Comparison of ENCODE assay signal across 18 mouse cellular contexts in genomic region chr3:127451741-127452140, GRCm38 (mm10). TPM values are rescaled to one million over a fixed set of nuclear protein-coding genes. Genes with fewer than 3 reads are reported as not detected.
DNase-seq lines count a peak whose midpoint lies in the region; ATAC-seq and TF ChIP-seq lines count a peak whose summit lies in the region.
"Had no signal": no experiment of that assay in that cellular context is flagged by ENCODE, and none has a peak within 500 bp of the region (broad histone marks: within the 10 kb centered on the region; RNA-seq: fewer than 3 reads in every experiment).

No protein-coding gene starts in this region.

- H3K9me3 ChIP-seq in heart, embryonic 11.5 days (replicated peaks; ENCODE audit: control insufficient read depth, low read length): no peaks in the 10 kb centered on the region
- no peaks in the 10 kb centered on the region for H3K9me3 ChIP-seq in heart, embryonic 16.5 days (replicated peaks; ENCODE audit: control insufficient read depth, low read length)
- H3K9me3 ChIP-seq: embryonic facial prominence, embryonic 13.5 days; forebrain, embryonic 10.5 days; limb, embryonic 13.5 days; liver, embryonic 13.5 days had no signal

- no peak for TF ChIP-seq POLR2A in heart, adult 2 months (IDR thresholded peaks at IDR 0.05; ENCODE audit: insufficient read depth, low read depth, low read length)

- no peak overlapping the region for H3K9ac ChIP-seq in heart, embryonic 11.5 days (ENCODE audit: low read depth, low read length)
- H3K9ac ChIP-seq in heart, embryonic 16.5 days (ENCODE audit: low read length): no peak overlapping the region
- H3K9ac ChIP-seq in heart, adult 2 months (ENCODE audit: low read depth, low read length): no peak overlapping the region
- H3K9ac ChIP-seq: embryonic facial prominence, embryonic 13.5 days; forebrain, postnatal 0 days; limb, embryonic 13.5 days; liver, embryonic 13.5 days had no signal

- H3K27ac ChIP-seq in heart, embryonic 11.5 days (ENCODE audit: low read depth, low read length): no peak overlapping the region
- no peak overlapping the region for H3K27ac ChIP-seq in heart, embryonic 16.5 days (ENCODE audit: low read length)
- no peak overlapping the region for H3K27ac ChIP-seq in heart, adult 2 months
- H3K27ac ChIP-seq: embryonic facial prominence, embryonic 13.5 days; forebrain, embryonic 10.5 days; kidney, postnatal 0 days; limb, embryonic 13.5 days; liver, embryonic 13.5 days had no signal

- WGBS in heart, embryonic 11.5 days (ENCODE audit: insufficient replicate concordance): 28% methylated on average over 9 of the region's 9 CpGs
- 35% methylated on average over 9 of the region's 9 CpGs for WGBS in heart, embryonic 16.5 days
- 54% methylated on average over 9 of the region's 9 CpGs for WGBS in heart, adult 2 months

- no peak for ATAC-seq in heart, embryonic 11.5 days (replicated peaks; ENCODE audit: insufficient number of reproducible peaks, low FRiP score, low TSS enrichment)
- ATAC-seq in heart, embryonic 16.5 days (replicated peaks; ENCODE audit: extremely low read depth, insufficient read depth, low FRiP score): no peak
- ATAC-seq: CD4-positive, CD25-positive, alpha-beta regulatory T cell, adult 4 months; hindbrain, embryonic 16.5 days had no signal

- no peaks in the 10 kb centered on the region for H3K27me3 ChIP-seq in heart, embryonic 11.5 days (ENCODE audit: control insufficient read depth, insufficient read depth, low read length)
- no peaks in the 10 kb centered on the region for H3K27me3 ChIP-seq in heart, embryonic 16.5 days (ENCODE audit: control insufficient read depth, insufficient read depth, low read length)
- H3K27me3 ChIP-seq in heart, adult 2 months (ENCODE audit: control insufficient read depth, insufficient read depth, low read length): no peaks in the 10 kb centered on the region
- H3K27me3 ChIP-seq: embryonic facial prominence, embryonic 13.5 days; limb, embryonic 13.5 days; liver, embryonic 13.5 days had no signal

- no peak overlapping the region for H3K4me3 ChIP-seq in heart, embryonic 11.5 days (ENCODE audit: low read depth, low read length)
- H3K4me3 ChIP-seq in heart, embryonic 16.5 days (ENCODE audit: low read length): no peak overlapping the region
- H3K4me3 ChIP-seq in heart, adult 2 months: no peak overlapping the region
- H3K4me3 ChIP-seq: embryonic facial prominence, embryonic 13.5 days; forebrain, embryonic 10.5 days; limb, embryonic 13.5 days; liver, embryonic 13.5 days had no signal

- no peak for TF ChIP-seq EP300 in heart, adult 2 months (IDR thresholded peaks at IDR 0.05; ENCODE audit: insufficient read depth, low read depth, low read length)

- peaks cover 3% of the 10 kb centered on the region; the same call in 1 of the 2 replicates for H3K4me1 ChIP-seq in heart, embryonic 11.5 days (ENCODE audit: control insufficient read depth, insufficient read depth, low read length)
- H3K4me1 ChIP-seq in heart, embryonic 16.5 days (ENCODE audit: control insufficient read depth, insufficient read depth, low read length): no peaks in the 10 kb centered on the region
- no peaks in the 10 kb centered on the region for H3K4me1 ChIP-seq in heart, adult 2 months (ENCODE audit: control insufficient read depth, insufficient read depth, low read length)
- H3K4me1 ChIP-seq: embryonic facial prominence, embryonic 13.5 days; forebrain, embryonic 10.5 days; limb, embryonic 13.5 days; liver, embryonic 13.5 days had no signal

- H3K79me2 ChIP-seq in heart, adult 2 months (replicated peaks; ENCODE audit: control insufficient read depth, insufficient read depth, low read length): no peaks in the 10 kb centered on the region

- no peak for TF ChIP-seq CTCF in heart, adult 2 months (IDR thresholded peaks at IDR 0.05)

- DNase-seq in heart, postnatal 25 days (ENCODE audit: low spot score): no peak
- DNase-seq in heart, adult 2 months: no peak
- DNase-seq in ES-CJ7 (ENCODE audit: low read depth, low spot score): peak; percentile 40
- peak; percentile 70 for DNase-seq in ZHBTc4 (ENCODE audit: low read depth, low spot score)
- DNase-seq in thymus, postnatal 4 days: no peak
- DNase-seq: kidney, adult 2 months; liver, embryonic 13.5 days; lung, adult 18-20 months had no signal

- no peaks in the 10 kb centered on the region for H3K36me3 ChIP-seq in heart, embryonic 11.5 days (ENCODE audit: control insufficient read depth, insufficient read depth, low read length)
- no peaks in the 10 kb centered on the region for H3K36me3 ChIP-seq in heart, embryonic 16.5 days (ENCODE audit: control insufficient read depth, insufficient read depth)
- no peaks in the 10 kb centered on the region; the same call in 1 of the 2 replicates for H3K36me3 ChIP-seq in heart, adult 2 months (ENCODE audit: control insufficient read depth, insufficient read depth, low read length)
- H3K36me3 ChIP-seq: embryonic facial prominence, embryonic 13.5 days; forebrain, embryonic 10.5 days; limb, embryonic 13.5 days; liver, embryonic 13.5 days had no signal

- intact Hi-C loops in heart, postnatal 25 days (cut with DNase I): loop anchor here (2.0 to 10.0 kb wide), 2 partner anchors 97 to 267 kb away; no protein-coding TSS in a partner anchor
- intact Hi-C loops in heart, adult 2 months (cut with DNase I): loop anchor here (2.0 to 10.0 kb wide), 3 partner anchors 97 to 267 kb away; no protein-coding TSS in a partner anchor

- peak overlapping the region; percentile 25; the same call in 1 of the 2 replicates for H3K4me2 ChIP-seq in heart, embryonic 11.5 days
- H3K4me2 ChIP-seq in heart, embryonic 16.5 days (ENCODE audit: low read depth, low read length): peak overlapping the region; percentile 18; the same call in 1 of the 2 replicates
- H3K4me2 ChIP-seq: embryonic facial prominence, embryonic 13.5 days; limb, embryonic 13.5 days; liver, embryonic 13.5 days had no signal

RNA-seq across cellular contexts. Expression of gene Ank2, which starts 47.4 kb away (rescaled TPM):
- polyA plus RNA-seq in heart, embryonic 11.5 days (2014; fragmentation: Nextera tagmentation; extraction: Ambion mirVana): 30.8 and 31.8 TPM in 2 replicates
- total RNA-seq in heart, postnatal 25 days (2021): 100 to 1,000 TPM; 299 to 338 TPM
- 38.9 and 44.4 TPM in 2 replicates for polyA plus RNA-seq in heart, embryonic 16.5 days (2015; fragmentation: Nextera tagmentation; extraction: Ambion mirVana)
- total RNA-seq in heart, adult 2 months (2021): 100 to 1,000 TPM; 269 to 290 TPM
- 96.1 and 155 TPM in 2 replicates for polyA plus RNA-seq in heart, adult 2 months (2012; rRNA removed)
- total RNA-seq: monocyte, adult 5-6 weeks had no signal

Comparison
In these comparisons a context has a peak if more than half of its experiments do, and no peak if none do; other contexts are left out.
1. DNase-seq: peak in ES-CJ7 (single experiment) and ZHBTc4 (single experiment); none in heart, postnatal 25 days (single experiment), heart, adult 2 months (0 of 2) and thymus, postnatal 4 days (single experiment).